Comparison of ENCODE assay signal across 8 mouse cellular contexts in the genomic region with DNA sequence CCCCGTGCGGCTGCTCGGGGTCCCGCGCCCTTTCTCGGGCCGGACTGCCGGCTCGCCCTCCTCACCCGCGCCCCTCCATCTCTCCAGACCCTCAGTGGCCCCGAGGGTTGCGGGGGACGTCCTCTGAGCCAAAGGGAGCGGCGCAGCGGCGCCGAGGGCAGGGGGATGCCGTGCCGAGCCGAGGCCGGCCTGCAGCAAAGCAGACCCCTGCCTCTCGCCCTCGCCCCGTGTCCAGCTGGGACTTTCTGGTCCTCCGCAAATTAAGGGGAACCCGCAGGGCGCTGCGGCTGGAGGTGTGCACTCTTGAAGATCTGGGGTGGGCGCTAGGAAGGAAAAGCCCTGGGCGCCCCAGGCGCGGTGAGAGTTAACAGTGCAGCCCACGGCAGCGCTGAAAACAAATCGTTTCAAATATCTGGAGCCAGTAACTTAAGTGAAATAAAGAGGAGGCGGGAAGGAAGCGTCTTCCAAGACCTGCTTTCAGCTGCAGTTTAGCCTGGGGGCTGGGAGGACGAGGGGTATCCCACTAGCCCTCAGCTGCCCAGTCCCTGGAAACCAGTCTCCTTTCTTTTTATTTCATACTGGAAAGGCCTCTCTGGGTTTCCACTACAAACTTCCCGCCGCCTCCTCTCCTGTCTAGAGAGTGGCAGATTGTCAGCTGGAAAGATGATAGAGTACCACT. TPM values are rescaled to one million over a fixed set of nuclear protein-coding genes. Genes with fewer than 3 reads are reported as not detected.
DNase-seq lines count a peak whose midpoint lies in the region; ATAC-seq and TF ChIP-seq lines count a peak whose summit lies in the region.

No protein-coding gene starts in this region.

- no peaks in the 10 kb centered on the region for H3K36me3 ChIP-seq in embryonic facial prominence, embryonic 11.5 days (replicated peaks; ENCODE audit: control insufficient read depth, insufficient read depth, low read depth, low read length)
- no peaks in the 10 kb centered on the region for H3K36me3 ChIP-seq in heart, embryonic 16.5 days (ENCODE audit: control insufficient read depth, insufficient read depth)
- H3K36me3 ChIP-seq in testis, adult 2 months (ENCODE audit: control insufficient read depth, insufficient read depth, low read length): no peaks in the 10 kb centered on the region

- WGBS in embryonic facial prominence, embryonic 11.5 days: under 1% methylated on average over 35 of the region's 42 CpGs
- 2% methylated on average over 42 of the region's 42 CpGs for WGBS in heart, embryonic 16.5 days

- TF ChIP-seq POLR2A in testis, adult 2 months (IDR thresholded peaks at IDR 0.05; ENCODE audit: control insufficient read depth, low read depth, low read length): no peak

- peak overlapping the region; percentile 97 for H3K27ac ChIP-seq in embryonic facial prominence, embryonic 11.5 days (replicated peaks; ENCODE audit: low read depth, low read length)
- peak overlapping the region; percentile 9 for H3K27ac ChIP-seq in heart, embryonic 16.5 days (ENCODE audit: low read length)
- H3K27ac ChIP-seq in left cerebral cortex, adult 2 months: peak overlapping the region; percentile 93
- H3K27ac ChIP-seq in testis, adult 2 months (ENCODE audit: control insufficient read depth, insufficient read depth, low read depth, low read length): peak overlapping the region; percentile 0; the same call in 1 of the 2 replicates

- H3K9ac ChIP-seq in embryonic facial prominence, embryonic 11.5 days (replicated peaks; ENCODE audit: low read length): peak overlapping the region; percentile 94
- peak overlapping the region; percentile 83 for H3K9ac ChIP-seq in heart, embryonic 16.5 days (ENCODE audit: low read length)

- no peaks in the 10 kb centered on the region for H3K9me3 ChIP-seq in embryonic facial prominence, embryonic 11.5 days (replicated peaks; ENCODE audit: control insufficient read depth, low read length)
- no peaks in the 10 kb centered on the region for H3K9me3 ChIP-seq in heart, embryonic 16.5 days (replicated peaks; ENCODE audit: control insufficient read depth, low read length)

- H3K4me1 ChIP-seq in embryonic facial prominence, embryonic 11.5 days (ENCODE audit: control insufficient read depth, insufficient read depth, low read length): peaks cover 10% of the 10 kb centered on the region; the same call in 1 of the 2 replicates
- peaks cover 8% of the 10 kb centered on the region for H3K4me1 ChIP-seq in heart, embryonic 16.5 days (ENCODE audit: control insufficient read depth, insufficient read depth, low read length)
- peaks cover 7% of the 10 kb centered on the region for H3K4me1 ChIP-seq in testis, adult 2 months (ENCODE audit: control insufficient read depth, insufficient read depth, low read length)

- peak; percentile 26 for DNase-seq in ovary, postnatal 10 days (ENCODE audit: low spot score)
- no peak for DNase-seq in ovary, postnatal 36 days (ENCODE audit: low spot score)
- peak; percentile 75 for DNase-seq in embryonic facial prominence, embryonic 11.5 days (ENCODE audit: low spot score)
- DNase-seq in left cerebral cortex, adult 2 months (ENCODE audit: extremely low spot score in 1 of 2, low spot score in 2 of 2): peak in 1 of 2 experiments; percentile 26
- peak; percentile 66 for DNase-seq in mesoderm, embryonic 11.5 days (ENCODE audit: low read depth, low spot score)
- DNase-seq in urinary bladder, postnatal 25 days (ENCODE audit: low spot score): no peak

- H3K4me2 ChIP-seq in embryonic facial prominence, embryonic 11.5 days (ENCODE audit: low read depth, low read length): peak overlapping the region; percentile 56
- peak overlapping the region; percentile 100 for H3K4me2 ChIP-seq in heart, embryonic 16.5 days (ENCODE audit: low read depth, low read length)

- intact Hi-C loops in left cerebral cortex, adult 2 months (cut with DNase I): loop anchor here (1.0 to 5.0 kb wide), 5 partner anchors 139 to 501 kb away; partner anchors contain the start of gene Rev1

- no peaks in the 10 kb centered on the region; the same call in 1 of the 2 replicates for H3K27me3 ChIP-seq in embryonic facial prominence, embryonic 11.5 days (ENCODE audit: control insufficient read depth, insufficient read depth, low read length)
- peaks cover 29% of the 10 kb centered on the region for H3K27me3 ChIP-seq in heart, embryonic 16.5 days (ENCODE audit: control insufficient read depth, insufficient read depth, low read length)
- no peaks in the 10 kb centered on the region for H3K27me3 ChIP-seq in testis, adult 2 months (ENCODE audit: control insufficient read depth, insufficient read depth, low read length)

- H3K4me3 ChIP-seq in embryonic facial prominence, embryonic 11.5 days (ENCODE audit: low read depth, low read length): peak overlapping the region; percentile 82
- peak overlapping the region; percentile 82 for H3K4me3 ChIP-seq in heart, embryonic 16.5 days (ENCODE audit: low read length)
- peak overlapping the region; percentile 66 for H3K4me3 ChIP-seq in left cerebral cortex, adult 2 months
- H3K4me3 ChIP-seq in testis, adult 2 months (ENCODE audit: control insufficient read depth, low read depth, low read length): peak overlapping the region; percentile 36

- TF ChIP-seq CTCF in left cerebral cortex, adult 2 months (IDR thresholded peaks at IDR 0.05): no peak
- no peak for TF ChIP-seq CTCF in testis, adult 2 months (IDR thresholded peaks at IDR 0.05; ENCODE audit: control insufficient read depth, insufficient read depth, insufficient replicate concordance, low read depth, low read length)

- peak; percentile 72 for ATAC-seq in embryonic facial prominence, embryonic 11.5 days (replicated peaks; ENCODE audit: insufficient number of reproducible peaks, low FRiP score, low TSS enrichment, low read depth)
- peak; percentile 40; the same call in 1 of the 2 replicates for ATAC-seq in heart, embryonic 16.5 days (replicated peaks; ENCODE audit: extremely low read depth, insufficient read depth, low FRiP score)

RNA-seq across cellular contexts. Expression of gene Aff3, which starts 36.9 kb away (rescaled TPM):
- 17.1 and 17.5 TPM in 2 replicates for polyA plus RNA-seq in embryonic facial prominence, embryonic 11.5 days (2014; fragmentation: Nextera tagmentation; extraction: Ambion mirVana)
- polyA plus RNA-seq in heart, embryonic 16.5 days (2015; fragmentation: Nextera tagmentation; extraction: Ambion mirVana): 1.7 and 2.2 TPM in 2 replicates
- total RNA-seq in left cerebral cortex, adult 2 months (2021): 100 to 1,000 TPM in 1 of 2 experiments, 10 to 100 TPM in 1; 98.8 to 108 TPM
- polyA plus RNA-seq in testis, adult 2 months (2012; rRNA removed): 8.1 and 9.4 TPM in 2 replicates

Comparison
In these comparisons a context has a peak if more than half of its experiments do, and no peak if none do; other contexts are left out.
1. DNase-seq: peak in ovary, postnatal 10 days (single experiment), embryonic facial prominence, embryonic 11.5 days (single experiment) and mesoderm, embryonic 11.5 days (single experiment); none in ovary, postnatal 36 days (single experiment) and urinary bladder, postnatal 25 days (single experiment).
2. H3K27ac ChIP-seq: peak in every context shown above with its lines; median percentile 97 in embryonic facial prominence, embryonic 11.5 days; 93 in left cerebral cortex, adult 2 months; 9 in heart, embryonic 16.5 days; 0 in testis, adult 2 months.
3. Peak in every context shown above with its lines, with median percentiles within 50 percentile points of each other: H3K4me3 ChIP-seq.